Mouse (Mus musculus) common myeloid progenitor, adult 5-6 weeks (primary cell): ENCODE results near the gene Proser2. TPM values are rescaled to one million over a fixed set of nuclear protein-coding genes. Genes with fewer than 3 reads are reported as not detected.

ENCODE experiments used
- ATAC-seq: replicated peaks from 2 replicates; pipeline ENCODE4 v1.8.0; 2016; ENCODE audit warnings: low read depth, mild to moderate bottlenecking, moderate TSS enrichment, inconsistent platforms; ENCODE audit not compliant: poor library complexity, severe bottlenecking
- total RNA-seq: library from RNA; stranded (forward); fragments of 200-1000, 187-1606 nt; gene quantifications from 2 replicates; pipeline ENCODE4 v1.2.3, GENCODE M21; 2017

The Proser2 gene
- total RNA-seq, 1 experiment from 2014 or later: 0.64 TPM

DNA sequence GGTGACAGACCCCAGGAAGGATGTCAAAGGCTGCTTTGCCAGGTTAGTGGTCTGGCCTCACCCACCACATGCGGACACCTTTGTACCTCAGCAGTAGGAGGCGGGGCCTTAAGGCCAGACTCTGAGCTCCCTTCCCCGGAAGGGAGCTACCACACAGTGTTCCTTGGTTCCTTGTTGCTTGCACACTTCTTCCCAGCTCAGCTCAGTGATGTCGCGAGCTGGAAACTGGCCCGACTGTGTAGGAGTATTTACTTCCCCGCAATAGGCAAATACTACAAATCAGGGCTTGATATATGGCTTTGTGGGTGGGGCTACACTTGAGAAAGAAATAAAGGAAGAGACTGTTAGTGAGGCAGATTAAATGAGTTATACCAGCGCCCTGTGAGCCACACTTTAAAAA, 48.9 kb downstream of the Proser2 start:
- ATAC-seq: no peak

DNA sequence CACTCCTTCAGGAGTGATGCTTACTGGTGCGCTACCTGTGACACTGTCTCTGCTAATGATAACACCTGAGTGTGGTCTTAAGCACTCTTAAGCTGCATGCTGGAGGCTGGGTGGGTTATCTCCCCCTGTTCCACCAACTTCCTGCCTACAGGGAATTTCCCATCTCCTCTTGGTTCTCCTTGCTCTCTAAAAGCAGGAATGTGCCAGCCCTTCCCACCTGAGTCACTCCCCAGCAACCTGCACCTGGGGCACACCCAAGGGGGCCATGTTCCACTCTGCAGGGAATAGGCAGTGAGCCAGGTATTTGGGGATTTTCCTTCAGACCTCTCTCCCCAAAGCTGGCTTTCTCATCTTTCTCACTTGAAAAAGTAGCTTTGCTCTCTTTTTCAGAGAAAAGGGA, 50.0 kb downstream of the Proser2 start:
- ATAC-seq: peak; percentile 27

DNA sequence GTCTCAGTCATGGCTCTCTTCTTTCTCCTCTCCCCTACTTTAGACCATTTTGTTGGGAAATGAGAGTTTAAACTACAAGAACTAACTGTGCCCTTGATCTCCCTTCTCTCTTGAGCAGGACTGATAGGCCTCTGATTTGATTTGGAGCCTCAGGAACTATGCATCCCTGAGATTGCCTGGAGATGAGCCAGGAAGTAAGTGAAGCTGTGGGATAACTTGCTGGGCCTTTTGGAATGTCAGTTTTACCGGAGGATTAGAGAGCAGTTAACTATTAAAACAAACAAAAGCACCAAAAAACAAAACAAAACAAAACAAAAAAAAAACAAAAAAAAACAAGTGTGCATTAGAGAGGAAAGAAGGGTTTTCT, 54.5 kb downstream of the Proser2 start:
- ATAC-seq: no peak

DNA sequence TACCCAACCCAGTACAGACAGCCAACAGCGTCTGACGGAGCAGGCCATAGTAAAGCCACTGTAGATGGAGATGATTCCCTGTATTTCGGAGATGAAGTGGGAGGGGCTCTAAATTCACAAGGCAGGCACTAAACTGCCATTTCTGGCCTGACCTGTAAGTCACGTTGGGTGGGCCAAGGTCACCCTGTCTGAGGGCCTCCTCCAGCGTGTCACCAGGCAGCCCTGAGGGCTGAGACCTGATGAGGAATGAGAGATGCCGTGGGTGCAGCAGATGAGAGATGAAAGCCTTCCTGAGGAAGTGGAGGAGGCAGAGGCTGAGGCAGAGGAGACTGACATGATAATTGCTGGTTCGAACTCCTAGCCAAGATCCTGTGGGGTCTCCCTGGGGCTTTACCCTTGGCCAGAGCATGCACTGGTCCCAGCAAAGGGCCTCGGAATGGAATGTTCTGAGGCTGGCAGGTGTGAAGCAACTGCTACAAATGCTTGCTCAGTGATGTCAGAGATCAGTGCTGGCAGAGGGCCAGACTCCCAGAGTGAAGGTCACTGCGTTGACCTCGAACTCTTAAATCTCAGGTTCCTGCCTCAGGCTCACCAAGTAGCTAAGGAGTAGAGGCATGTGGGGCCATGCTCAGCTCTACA, 55.0 kb downstream of the Proser2 start:
- ATAC-seq: no peak

DNA sequence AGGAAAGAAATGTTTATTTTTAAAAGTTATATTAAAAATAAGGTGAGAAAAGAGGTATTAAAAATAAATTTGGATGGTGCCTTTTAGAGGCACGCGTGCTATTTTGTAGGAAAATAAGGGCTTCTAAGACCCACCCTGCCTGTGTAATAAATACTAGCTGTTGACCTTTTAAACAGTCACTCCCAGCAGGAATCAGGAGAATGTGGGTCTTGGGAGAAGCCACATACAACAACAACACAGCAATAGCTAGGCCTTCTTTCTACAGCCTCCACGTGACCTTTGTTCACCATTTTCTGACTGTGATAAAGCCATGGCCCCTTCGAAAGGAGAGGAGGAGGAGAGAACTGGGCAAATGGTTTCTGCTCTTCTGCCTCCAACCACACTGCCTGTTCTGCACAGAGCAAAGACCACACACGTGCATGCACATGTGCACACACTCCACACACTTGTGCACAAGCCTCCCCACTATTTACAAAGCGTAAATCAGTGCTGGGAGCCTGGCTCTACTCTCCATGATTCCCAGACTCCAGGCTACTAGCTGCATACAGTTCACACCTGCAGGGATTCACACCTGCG, 57.2 kb downstream of the Proser2 start:
- ATAC-seq: no peak

DNA sequence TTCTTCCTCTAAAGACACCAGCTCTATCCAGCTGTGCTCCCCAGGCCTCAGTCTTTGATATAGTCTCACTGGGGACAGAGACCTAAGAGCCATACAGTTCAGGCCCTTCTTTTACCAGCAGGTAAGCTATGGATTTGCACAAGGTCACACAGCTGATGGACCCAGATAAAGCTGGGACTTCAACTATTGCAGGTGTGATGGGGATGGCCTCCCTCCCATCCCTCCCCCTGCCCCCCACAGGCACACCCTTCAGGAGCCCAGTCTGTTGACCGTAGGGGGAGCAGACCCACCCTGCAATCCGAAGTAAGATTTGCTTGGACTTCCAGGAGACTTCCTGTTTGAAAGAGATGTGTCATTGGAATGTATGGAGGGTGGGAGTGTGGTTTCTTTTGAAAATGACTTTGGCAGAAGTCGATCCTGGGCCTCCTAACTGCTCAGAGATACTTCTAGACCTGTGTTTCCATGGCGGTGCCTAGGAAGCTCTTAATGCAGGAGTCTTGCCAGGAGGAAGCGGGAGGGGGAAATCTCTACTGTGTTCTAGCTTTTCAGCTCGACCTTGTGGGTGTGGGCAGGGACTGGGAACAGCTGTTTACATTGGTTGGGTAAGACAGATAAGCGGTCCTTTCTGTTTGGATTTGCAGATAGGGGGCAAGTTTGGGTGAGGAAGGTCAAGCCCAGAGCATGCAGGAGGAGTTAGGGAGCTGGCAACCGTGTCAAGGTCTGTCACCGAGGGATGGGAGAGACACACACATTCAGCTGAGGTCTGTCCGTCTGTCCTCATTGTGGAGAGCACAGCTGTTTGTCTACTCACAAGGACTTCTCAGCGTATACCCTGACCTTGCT, 58.2 kb downstream of the Proser2 start:
- peak; percentile 25; the same call in 1 of the 2 replicates for ATAC-seq

DNA sequence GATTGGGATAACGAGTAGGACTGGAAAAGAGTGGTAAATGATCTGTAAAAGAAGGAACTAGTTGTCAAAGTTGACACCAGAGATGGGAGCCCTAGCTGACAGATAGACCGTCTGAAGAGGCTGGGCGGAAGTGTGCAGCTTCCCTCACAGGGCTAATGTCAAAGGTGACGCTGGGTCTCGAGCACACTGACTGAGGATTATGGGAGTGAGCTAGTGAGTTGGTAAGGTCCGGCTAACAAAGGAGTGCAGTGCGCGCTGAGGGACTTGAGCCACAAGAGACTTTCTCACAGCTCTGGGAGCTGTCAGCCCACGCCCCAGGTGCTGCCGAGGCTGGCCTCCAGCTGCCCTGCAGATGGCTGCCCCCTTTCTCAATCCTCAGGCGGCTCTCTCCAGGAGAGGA, 59.1 kb downstream of the Proser2 start:
- ATAC-seq: no peak

DNA sequence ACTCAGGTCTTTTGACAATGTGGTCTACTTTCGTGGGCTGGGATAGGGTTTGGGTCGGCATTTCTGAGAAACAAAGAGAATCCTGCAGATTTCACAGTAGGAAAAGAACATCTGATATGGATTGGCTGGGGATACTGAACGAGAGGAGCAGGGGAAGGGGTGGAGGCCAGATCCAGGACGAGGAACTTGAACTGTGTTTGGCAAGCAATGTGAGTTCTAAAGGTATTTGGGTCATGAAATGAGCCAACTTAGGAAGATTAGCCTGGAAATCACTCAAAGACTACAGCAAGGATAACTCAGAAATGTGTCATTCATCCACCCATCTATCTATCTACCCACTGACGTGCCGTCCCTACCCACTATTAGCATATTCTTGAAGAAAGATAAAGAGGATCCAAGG, 62.7 kb downstream of the Proser2 start:
- no peak for ATAC-seq

DNA sequence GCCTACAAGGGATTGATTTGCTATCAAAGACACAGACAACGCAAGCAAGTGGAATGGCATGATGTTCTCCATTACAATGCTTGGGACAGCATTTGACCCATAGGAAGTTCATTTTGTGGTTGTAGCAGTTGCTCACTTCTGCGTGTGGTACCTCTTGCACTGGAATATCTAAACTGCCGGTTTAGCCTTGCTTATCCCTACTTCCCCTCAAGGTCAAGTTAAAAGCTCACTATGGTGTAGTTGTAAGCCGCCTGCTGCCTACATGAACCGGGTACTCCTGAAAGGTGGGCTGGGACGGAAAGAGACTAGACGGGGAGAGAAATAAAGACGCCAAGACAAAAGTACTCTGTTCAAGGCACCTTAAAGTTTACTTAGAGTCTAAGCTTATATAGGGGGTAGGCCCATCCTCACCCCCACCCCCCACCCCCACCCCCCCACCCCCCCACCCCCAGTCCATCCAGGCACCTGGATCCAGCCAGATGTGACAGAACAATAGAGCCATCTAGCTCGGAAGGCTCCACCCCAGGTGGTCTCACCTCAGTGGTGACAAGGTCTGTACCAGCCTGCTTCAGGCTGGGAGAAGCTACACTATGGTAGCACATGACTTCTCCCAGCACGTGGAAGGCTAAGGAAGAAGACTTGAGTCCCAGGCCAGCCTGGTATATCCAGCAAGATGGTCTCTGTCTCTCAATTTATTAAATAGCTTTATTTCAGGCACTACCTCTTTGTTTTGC, 69.8 kb downstream of the Proser2 start:
- no peak for ATAC-seq

DNA sequence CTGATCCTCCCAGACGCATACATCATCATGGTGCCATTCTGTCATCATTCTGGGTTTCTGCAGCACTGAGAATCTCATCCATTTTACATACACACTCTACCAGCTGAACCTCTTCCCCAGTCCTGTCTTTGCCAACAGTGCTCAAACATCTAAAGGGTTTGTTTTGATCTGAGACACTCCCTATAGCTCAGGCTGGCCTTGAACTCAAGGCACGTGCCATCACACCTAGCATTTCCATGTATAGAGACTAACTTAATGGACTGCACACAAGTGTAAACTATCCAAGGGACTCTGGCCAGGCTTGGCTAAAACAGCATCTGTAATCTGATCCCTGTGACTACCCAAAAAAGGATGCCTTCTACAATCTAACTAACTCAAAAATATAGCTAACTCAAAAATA, 70.7 kb downstream of the Proser2 start:
- ATAC-seq: no peak

DNA sequence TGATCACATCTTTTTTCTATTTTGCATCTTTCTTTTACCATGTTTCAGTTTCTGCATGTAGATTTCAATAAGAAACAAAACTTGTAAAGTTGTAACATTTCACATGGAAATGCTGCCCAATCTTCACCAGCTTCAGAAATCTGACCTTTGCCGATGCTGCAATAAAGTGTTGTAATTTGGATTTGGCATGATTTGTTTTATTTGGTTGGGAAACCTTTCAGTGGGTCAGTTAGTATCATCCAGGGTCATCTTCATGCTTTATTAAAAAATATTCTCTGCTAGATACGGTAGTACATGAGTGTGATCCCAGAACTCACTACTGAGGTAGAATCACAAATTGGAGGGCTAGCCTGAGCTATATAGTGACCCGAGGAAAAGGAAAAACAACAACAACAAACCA, 73.5 kb downstream of the Proser2 start:
- no peak for ATAC-seq

DNA sequence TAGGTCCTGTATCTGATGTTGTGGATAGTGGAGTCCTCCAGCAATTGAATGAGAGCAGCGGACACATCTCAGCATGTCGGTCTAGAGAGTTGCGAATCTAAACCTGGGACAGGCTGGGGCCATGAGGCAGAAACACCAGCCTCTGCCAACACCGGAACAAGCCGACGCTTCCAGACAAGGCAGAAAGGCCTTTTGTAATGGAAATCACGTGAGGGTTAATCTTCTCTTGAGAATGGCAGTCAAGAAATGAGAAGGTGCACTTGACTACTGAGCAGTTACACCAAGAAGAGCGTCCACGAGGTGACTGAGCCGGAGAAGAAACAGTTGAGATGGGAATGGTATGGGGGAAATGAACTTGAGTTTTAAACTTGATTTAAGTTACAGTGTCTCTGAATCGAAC, 74.5 kb downstream of the Proser2 start:
- ATAC-seq: no peak

DNA sequence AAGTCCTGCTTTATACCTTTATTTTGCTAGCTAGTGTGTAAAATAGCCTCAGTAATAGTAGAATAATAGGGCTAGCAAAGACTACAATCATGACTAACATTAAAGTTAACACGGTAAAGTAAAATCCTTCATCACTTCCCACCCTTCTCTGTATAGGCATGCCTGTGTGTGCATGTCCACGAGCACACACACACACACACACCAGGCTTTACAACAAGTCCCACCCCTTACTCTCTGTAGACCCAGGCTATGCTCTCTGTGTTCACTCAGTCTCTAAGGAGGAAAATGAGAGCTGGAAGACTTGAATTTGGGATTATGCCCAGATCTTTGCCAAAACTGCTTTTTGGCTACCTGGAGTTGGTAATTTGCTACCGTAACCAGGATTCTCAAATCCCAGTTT, 81.0 kb downstream of the Proser2 start:
- no peak for ATAC-seq

DNA sequence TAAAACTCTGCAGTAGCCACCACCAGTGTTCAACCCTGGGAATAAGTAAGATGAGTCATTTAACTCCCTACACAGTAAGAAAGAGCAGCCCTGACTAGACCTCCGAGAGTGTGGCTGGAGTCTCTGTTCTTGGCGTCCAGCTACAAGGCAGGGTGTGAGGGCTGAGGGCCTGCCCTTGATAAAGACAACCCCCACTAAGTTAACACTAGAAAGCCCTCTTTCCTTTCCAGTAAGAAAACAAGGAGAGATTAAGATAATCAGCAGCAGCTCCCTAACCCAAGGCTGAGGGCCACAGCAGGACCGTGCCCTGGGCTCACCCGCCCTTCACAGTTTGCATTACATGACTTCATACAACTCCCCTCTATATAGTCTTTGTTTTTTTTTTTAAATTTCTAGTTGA, 81.4 kb downstream of the Proser2 start:
- no peak for ATAC-seq

Other genes with a start within 250 kb of the Proser2 start
- 16.1 and 24.0 TPM in 2 replicates for gene Sec61a2, start 234.8 kb downstream of the Proser2 start, total RNA-seq
- gene Dhtkd1, start 187.4 kb downstream of the Proser2 start, total RNA-seq: 1.1 and 1.5 TPM in 2 replicates
- gene Upf2, start 178.7 kb downstream of the Proser2 start, total RNA-seq: 52.6 and 57.1 TPM in 2 replicates
- gene Echdc3, start 82.8 kb upstream of the Proser2 start, total RNA-seq: 0.78 TPM in 1 of 2 replicates, not detected in the other
- gene Usp6nl, start 192.5 kb upstream of the Proser2 start, total RNA-seq: 14.2 and 24.0 TPM in 2 replicates